Mouse (Mus musculus): ENCODE data around the gene Nr3c2. TPM values are rescaled to one million over a fixed set of nuclear protein-coding genes. Genes with fewer than 3 reads are reported as not detected.

Gene Nr3c2
- total and polyA plus RNA-seq, 2 experiments from 2014 or later, result 5.7 to 6.0 TPM

- H3K4me2 ChIP-seq (ENCODE audit: low read depth, low read length, poor library complexity, severe bottlenecking), result no peak overlapping the region
- H3K9ac ChIP-seq (replicated peaks; ENCODE audit: low read length, poor library complexity, severe bottlenecking), result no peak overlapping the region
- H3K27ac ChIP-seq (ENCODE audit: low read depth, low read length), result no peak overlapping the region
- no peak for TF ChIP-seq CTCF (IDR thresholded peaks at IDR 0.05)
- no peaks in the 10 kb centered on the region for H3K36me3 ChIP-seq (ENCODE audit: insufficient read depth, low read length)
- no peaks in the 10 kb centered on the region for H3K9me3 ChIP-seq (ENCODE audit: low read length)
- ATAC-seq (ENCODE audit: low FRiP score), result no peak
- 76% methylated on average over 9 of the region's 9 CpGs for WGBS
- peak; percentile 9 for DNase-seq (ENCODE audit: low spot score)
- no peaks in the 10 kb centered on the region for H3K4me1 ChIP-seq (ENCODE audit: insufficient read depth, low read length)
- H3K27me3 ChIP-seq (ENCODE audit: insufficient read depth, low read length), result no peaks in the 10 kb centered on the region
- no peak overlapping the region for H3K4me3 ChIP-seq (ENCODE audit: low read depth, low read length)
These were observed 290.1 kb downstream of the Nr3c2 start for GRCm38 (mm10) chr8:77189318-77189717.

- no peaks in the 10 kb centered on the region for H3K9me3 ChIP-seq (ENCODE audit: low read length)
- no peak overlapping the region for H3K27ac ChIP-seq (ENCODE audit: low read depth, low read length)
- WGBS, result 84% methylated on average over 3 of the region's 3 CpGs
- H3K4me1 ChIP-seq (ENCODE audit: insufficient read depth, low read length), result no peaks in the 10 kb centered on the region
- H3K4me2 ChIP-seq (ENCODE audit: low read depth, low read length, poor library complexity, severe bottlenecking), result no peak overlapping the region
- H3K27me3 ChIP-seq (ENCODE audit: insufficient read depth, low read length), result no peaks in the 10 kb centered on the region
- H3K36me3 ChIP-seq (ENCODE audit: insufficient read depth, low read length), result no peaks in the 10 kb centered on the region
- H3K9ac ChIP-seq (replicated peaks; ENCODE audit: low read length, poor library complexity, severe bottlenecking), result no peak overlapping the region
- H3K4me3 ChIP-seq (ENCODE audit: low read depth, low read length), result no peak overlapping the region
- DNase-seq (ENCODE audit: low spot score) (no peak), ATAC-seq (ENCODE audit: low FRiP score) (no peak)
- TF ChIP-seq CTCF (IDR thresholded peaks at IDR 0.05), result no peak
These were observed 291.2 kb downstream of the Nr3c2 start for GRCm38 (mm10) chr8:77190393-77190792.

DNA sequence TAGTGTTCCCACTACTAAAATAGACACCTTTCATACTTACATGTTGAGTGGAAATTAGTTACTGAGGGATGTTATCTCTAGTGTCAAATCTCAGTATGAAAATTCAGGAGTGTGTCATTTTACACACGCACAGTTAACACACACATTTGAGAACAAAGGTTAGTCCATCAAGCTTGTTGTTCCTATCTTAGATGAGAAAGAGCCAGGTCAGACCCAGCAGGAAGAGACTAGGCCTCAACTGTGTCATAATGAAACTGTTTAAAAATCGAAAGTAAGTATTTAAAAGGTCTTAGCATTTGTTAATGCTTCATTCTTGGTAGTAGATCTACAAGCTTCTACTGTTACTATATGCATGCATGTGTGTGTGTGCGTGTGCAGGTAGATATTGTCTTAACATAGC lies 310.1 kb downstream of the Nr3c2 start:
- no peak overlapping the region for H3K4me2 ChIP-seq (ENCODE audit: low read depth, low read length, poor library complexity, severe bottlenecking)
- no peaks in the 10 kb centered on the region for H3K4me1 ChIP-seq (ENCODE audit: insufficient read depth, low read length)
- no peak for DNase-seq (ENCODE audit: low spot score)
- no peak for ATAC-seq (ENCODE audit: low FRiP score)
- no peaks in the 10 kb centered on the region for H3K9me3 ChIP-seq (ENCODE audit: low read length)
- no peak overlapping the region for H3K4me3 ChIP-seq (ENCODE audit: low read depth, low read length)
- H3K9ac ChIP-seq (replicated peaks; ENCODE audit: low read length, poor library complexity, severe bottlenecking), result no peak overlapping the region
- no peaks in the 10 kb centered on the region for H3K27me3 ChIP-seq (ENCODE audit: insufficient read depth, low read length)
- WGBS, result 92% methylated on average over 3 of the region's 3 CpGs
- H3K36me3 ChIP-seq (ENCODE audit: insufficient read depth, low read length), result no peaks in the 10 kb centered on the region
- TF ChIP-seq CTCF (IDR thresholded peaks at IDR 0.05), result no peak
- H3K27ac ChIP-seq (ENCODE audit: low read depth, low read length), result no peak overlapping the region

DNA sequence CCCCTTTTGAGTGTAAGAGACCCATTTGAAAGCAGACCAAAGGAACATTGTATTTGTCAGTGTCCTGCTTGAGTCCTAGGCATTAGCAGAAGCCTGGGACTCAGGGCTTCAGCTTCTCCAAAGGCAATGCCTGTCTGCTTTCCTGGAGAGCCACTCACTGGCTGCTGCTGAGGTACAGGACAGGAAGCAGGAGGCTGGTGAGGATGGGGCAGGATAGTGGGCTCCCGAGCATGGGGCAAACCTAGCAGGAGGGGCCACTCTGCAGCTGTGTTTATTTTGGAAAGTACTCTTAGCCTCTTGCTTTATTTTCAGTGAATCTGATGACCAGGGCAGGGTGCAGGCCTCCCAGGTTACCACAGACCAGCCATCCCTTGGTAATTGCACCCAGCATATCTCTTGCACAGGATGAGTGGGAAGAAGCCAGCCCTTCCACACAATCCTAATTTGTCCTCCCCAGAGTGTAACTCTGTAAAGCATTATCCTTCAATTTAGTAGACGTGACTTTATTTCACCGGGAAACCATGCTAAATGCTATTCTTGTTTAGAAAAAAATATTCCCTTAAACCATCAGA lies 314.7 kb downstream of the Nr3c2 start:
- Histone ChIP-seq H3K4me1 (ENCODE audit: insufficient read depth, low read length) (no peaks in the 10 kb centered on the region), H3K9me3 (ENCODE audit: low read length) (no peaks in the 10 kb centered on the region), H3K4me2 (ENCODE audit: low read depth, low read length, poor library complexity, severe bottlenecking) (no peak overlapping the region), H3K36me3 (ENCODE audit: insufficient read depth, low read length) (no peaks in the 10 kb centered on the region), H3K27me3 (ENCODE audit: insufficient read depth, low read length) (no peaks in the 10 kb centered on the region), H3K9ac (replicated peaks; ENCODE audit: low read length, poor library complexity, severe bottlenecking) (no peak overlapping the region), H3K27ac (ENCODE audit: low read depth, low read length) (no peak overlapping the region), H3K4me3 (ENCODE audit: low read depth, low read length) (no peak overlapping the region)
- no peak for TF ChIP-seq CTCF (IDR thresholded peaks at IDR 0.05)
- ATAC-seq (ENCODE audit: low FRiP score) (no peak), DNase-seq (ENCODE audit: low spot score) (no peak)
- WGBS, result 83% methylated on average over 3 of the region's 3 CpGs

GRCm38 (mm10) chr8:77214665-77215064 lies 315.4 kb downstream of the Nr3c2 start:
- ATAC-seq (ENCODE audit: low FRiP score) (no peak), DNase-seq (ENCODE audit: low spot score) (peak; percentile 90)
- Histone ChIP-seq H3K27ac (ENCODE audit: low read depth, low read length) (no peak overlapping the region), H3K4me1 (ENCODE audit: insufficient read depth, low read length) (no peaks in the 10 kb centered on the region), H3K9ac (replicated peaks; ENCODE audit: low read length, poor library complexity, severe bottlenecking) (no peak overlapping the region), H3K9me3 (ENCODE audit: low read length) (no peaks in the 10 kb centered on the region), H3K36me3 (ENCODE audit: insufficient read depth, low read length) (no peaks in the 10 kb centered on the region), H3K4me2 (ENCODE audit: low read depth, low read length, poor library complexity, severe bottlenecking) (no peak overlapping the region), H3K27me3 (ENCODE audit: insufficient read depth, low read length) (no peaks in the 10 kb centered on the region), H3K4me3 (ENCODE audit: low read depth, low read length) (no peak overlapping the region)
- no peak for TF ChIP-seq CTCF (IDR thresholded peaks at IDR 0.05)
- 53% methylated on average over 8 of the region's 8 CpGs for WGBS

GRCm38 (mm10) chr8:77215191-77215590 lies 315.9 kb downstream of the Nr3c2 start:
- DNase-seq (ENCODE audit: low spot score), result no peak
- H3K9ac ChIP-seq (replicated peaks; ENCODE audit: low read length, poor library complexity, severe bottlenecking), result no peak overlapping the region
- H3K4me3 ChIP-seq (ENCODE audit: low read depth, low read length), result no peak overlapping the region
- H3K36me3 ChIP-seq (ENCODE audit: insufficient read depth, low read length), result no peaks in the 10 kb centered on the region
- H3K27me3 ChIP-seq (ENCODE audit: insufficient read depth, low read length), result no peaks in the 10 kb centered on the region
- 73% methylated on average over 6 of the region's 6 CpGs for WGBS
- no peak for TF ChIP-seq CTCF (IDR thresholded peaks at IDR 0.05)
- H3K4me1 ChIP-seq (ENCODE audit: insufficient read depth, low read length), result no peaks in the 10 kb centered on the region
- H3K27ac ChIP-seq (ENCODE audit: low read depth, low read length), result no peak overlapping the region
- H3K9me3 ChIP-seq (ENCODE audit: low read length), result no peaks in the 10 kb centered on the region
- ATAC-seq (ENCODE audit: low FRiP score), result no peak
- H3K4me2 ChIP-seq (ENCODE audit: low read depth, low read length, poor library complexity, severe bottlenecking), result no peak overlapping the region

Measured in midbrain, postnatal 0 days (tissue).